Mouse (Mus musculus): ENCODE results near the gene Lrrn2. TPM values are rescaled to one million over a fixed set of nuclear protein-coding genes. Genes with fewer than 3 reads are reported as not detected.

Lrrn2 gene
- total and polyA plus RNA-seq, 3 experiments: not detected

DNA sequence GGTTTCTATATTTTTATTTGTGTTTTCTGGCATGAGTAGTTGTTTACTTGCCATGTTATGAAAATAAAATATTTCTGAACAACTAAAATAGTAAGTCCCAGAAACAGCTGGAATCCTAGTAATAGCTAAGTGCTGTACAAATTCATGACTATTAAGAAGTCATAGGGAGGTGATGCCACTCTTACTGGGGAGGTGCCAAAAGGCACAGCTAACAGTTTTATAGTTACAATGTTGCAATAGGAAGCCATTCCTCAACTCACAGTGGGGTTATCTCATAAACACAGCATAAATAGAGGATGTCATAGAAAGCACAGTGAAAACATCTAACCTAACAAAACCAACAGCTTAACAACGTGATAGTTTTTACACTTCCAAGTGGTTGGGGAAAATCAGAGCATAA lies 41.7 kb upstream of the Lrrn2 start:
- H3K9ac ChIP-seq (ENCODE audit: control insufficient read depth, low read depth, low read length, poor library complexity, severe bottlenecking): no peak overlapping the region
- H3K36me3 ChIP-seq (ENCODE audit: control insufficient read depth in 1 of 2, insufficient read depth in 2 of 2, low read length in 2 of 2): no peaks in the 10 kb centered on the region
- peaks cover 0 to 5% of the 10 kb centered on the region in 2 experiments for H3K27me3 ChIP-seq (ENCODE audit: control insufficient read depth in 1 of 2, insufficient read depth in 2 of 2, low read length in 2 of 2)
- DNase-seq (ENCODE audit: low read depth, low spot score): no peak
- H3K4me3 ChIP-seq (ENCODE audit: control insufficient read depth in 1 of 2, insufficient read depth in 1 of 2, low read depth in 2 of 2, low read length in 2 of 2): no peak overlapping the region
- TF ChIP-seq NELFE (IDR thresholded peaks at IDR 0.05; ENCODE audit: low read depth, low read length) (no peak), POLR2A (IDR thresholded peaks at IDR 0.05; ENCODE audit: control insufficient read depth in 1 of 2, insufficient read depth in 1 of 2, low read depth in 1 of 2, low read length in 2 of 2, poor library complexity in 1 of 2) (no peak), UBTF (IDR thresholded peaks at IDR 0.05; ENCODE audit: borderline replicate concordance, insufficient read depth, low read depth, low read length) (no peak), E2F4 (IDR thresholded peaks at IDR 0.05; ENCODE audit: borderline replicate concordance, low read depth, low read length) (no peak), BHLHE40 (IDR thresholded peaks at IDR 0.05; ENCODE audit: borderline replicate concordance, low read depth, low read length) (no peak), RAD21 (IDR thresholded peaks at IDR 0.05; ENCODE audit: low read depth, low read length) (no peak), EP300 (IDR thresholded peaks at IDR 0.05; ENCODE audit: low read depth in 1 of 2, low read length in 2 of 2) (no peak), CHD1 (IDR thresholded peaks at IDR 0.05; ENCODE audit: low read depth, low read length) (no peak), SIN3A (IDR thresholded peaks at IDR 0.05; ENCODE audit: low read length) (no peak), KAT2A (conservative IDR thresholded peaks at IDR 0.05; ENCODE audit: low read depth, low read length) (no peak), TAL1 (IDR thresholded peaks at IDR 0.05; ENCODE audit: low read length) (no peak), MXI1 (IDR thresholded peaks at IDR 0.05; ENCODE audit: low read depth, low read length) (no peak), GABPA (IDR thresholded peaks at IDR 0.05; ENCODE audit: low read depth, low read length) (no peak), POLR2AphosphoS5 (IDR thresholded peaks at IDR 0.05; ENCODE audit: borderline replicate concordance, low read depth, low read length) (no peak), SMC3 (IDR thresholded peaks at IDR 0.05; ENCODE audit: low read depth, low read length) (no peak), MAFK (IDR thresholded peaks at IDR 0.05; ENCODE audit: borderline replicate concordance, low read depth, low read length) (no peak), MEF2A (IDR thresholded peaks at IDR 0.05; ENCODE audit: extremely low read depth, insufficient replicate concordance, low read depth, low read length, poor library complexity, severe bottlenecking) (no peak), TBP (IDR thresholded peaks at IDR 0.05; ENCODE audit: low read depth, low read length) (no peak), HCFC1 (IDR thresholded peaks at IDR 0.05; ENCODE audit: low read depth, low read length) (no peak)
- H3K4me1 ChIP-seq (ENCODE audit: control insufficient read depth in 1 of 2, insufficient read depth in 2 of 2, low read length in 2 of 2): no peaks in the 10 kb centered on the region
- H3K27ac ChIP-seq (ENCODE audit: control insufficient read depth, low read depth, low read length): no peak overlapping the region
- H3K9me3 ChIP-seq (replicated peaks; ENCODE audit: insufficient read depth, low read length): no peaks in the 10 kb centered on the region
- no peaks in the 10 kb centered on the region for H3K79me2 ChIP-seq (ENCODE audit: control insufficient read depth, insufficient read depth, low read length, poor library complexity)

DNA sequence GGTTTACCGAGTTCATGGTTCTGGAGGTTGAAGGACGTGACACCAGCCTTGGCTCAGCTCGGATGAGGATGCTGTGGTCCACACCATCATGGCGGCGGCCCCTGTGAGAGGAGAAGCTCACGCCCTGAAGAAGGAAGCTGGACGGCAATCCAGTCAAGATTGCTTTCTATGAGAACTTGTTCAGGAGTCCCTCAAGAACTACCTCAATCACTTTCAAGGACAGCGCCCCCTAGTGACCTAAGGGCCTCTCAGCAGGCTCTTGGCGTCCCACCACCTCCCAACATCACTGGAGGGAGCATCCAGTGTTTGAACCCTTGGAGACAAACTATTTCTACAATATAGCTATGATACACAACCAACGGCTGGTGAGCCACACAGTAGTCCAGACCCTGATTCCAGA lies 36.5 kb upstream of the Lrrn2 start:
- no peaks in the 10 kb centered on the region for H3K9me3 ChIP-seq (replicated peaks; ENCODE audit: insufficient read depth, low read length)
- H3K27me3 ChIP-seq (ENCODE audit: control insufficient read depth in 1 of 2, insufficient read depth in 2 of 2, low read length in 2 of 2): peaks cover 0 to 2% of the 10 kb centered on the region in 2 experiments; a peak in 2 of 4 replicates
- no peaks in the 10 kb centered on the region for H3K36me3 ChIP-seq (ENCODE audit: control insufficient read depth in 1 of 2, insufficient read depth in 2 of 2, low read length in 2 of 2)
- no peak overlapping the region for H3K9ac ChIP-seq (ENCODE audit: control insufficient read depth, low read depth, low read length, poor library complexity, severe bottlenecking)
- TF ChIP-seq SMC3 (IDR thresholded peaks at IDR 0.05; ENCODE audit: low read depth, low read length): peak; percentile 14; the same call in 1 of the 2 replicates
- TF ChIP-seq CTCF (IDR thresholded peaks at IDR 0.05 in 2 of 3, conservative IDR thresholded peaks at IDR 0.05 in 1 of 3; ENCODE audit: control insufficient read depth in 1 of 3, insufficient read depth in 1 of 3, low read depth in 2 of 3, low read length in 3 of 3, poor library complexity in 1 of 3, severe bottlenecking in 1 of 3): peak; percentile 49 to 70 (median 57)
- TF ChIP-seq UBTF (IDR thresholded peaks at IDR 0.05; ENCODE audit: borderline replicate concordance, insufficient read depth, low read depth, low read length): no peak
- no peaks in the 10 kb centered on the region for H3K4me1 ChIP-seq (ENCODE audit: control insufficient read depth in 1 of 2, insufficient read depth in 2 of 2, low read length in 2 of 2)
- H3K27ac ChIP-seq (ENCODE audit: control insufficient read depth, low read depth, low read length): no peak overlapping the region
- H3K4me3 ChIP-seq (ENCODE audit: control insufficient read depth in 1 of 2, insufficient read depth in 1 of 2, low read depth in 2 of 2, low read length in 2 of 2): no peak overlapping the region
- peak; percentile 24 for DNase-seq (ENCODE audit: low read depth, low spot score)
- H3K79me2 ChIP-seq (ENCODE audit: control insufficient read depth, insufficient read depth, low read length, poor library complexity): no peaks in the 10 kb centered on the region
